Mouse (Mus musculus) Patski (cell line): ENCODE results near the gene Eddm3b. TPM values are rescaled to one million over a fixed set of nuclear protein-coding genes. Genes with fewer than 3 reads are reported as not detected.
A peak's percentile ranks its signal among the peaks of the same experiment; 100 is the strongest.
"Not testable (repeated sequence)": the region's sequence is repeated elsewhere in the genome, so short reads cannot be mapped to it uniquely, and the experiment has no call there.

Experiments
- ATAC-seq: fragments of 100-300 bp; one replicate; pipeline ENCODE4 v1.8.0; 2021
- CTCF ChIA-PET: fragments of 350-600 bp; sonication (Branson Sonifier 250); formaldehyde crosslinking; loops from one replicate; lab custom pipeline; 2022; ENCODE audit warnings: inconsistent platforms; lab: Charles Lee
- POLR2A ChIA-PET: fragments of 350-600 bp; sonication (Branson Sonifier 250); formaldehyde crosslinking; loops from one replicate; lab custom pipeline; 2022; ENCODE audit warnings: antibody characterized with exemption, inconsistent platforms; lab: Charles Lee
- DNase-seq: peaks from one replicate; pipeline ENCODE4 v3.0.0-alpha.2; 2011; ENCODE audit warnings: low read depth, low spot score
- H3K27me3 ChIP-seq: fragments of 371-371 bp; one replicate; pipeline ENCODE4 v1.5.1; 2021
- CTCF ChIP-seq: fragments of 100-300 bp; IDR thresholded peaks from one replicate; pipeline ENCODE4 v1.5.1; 2021
- in situ Hi-C: fragments of 300-500 bp; cut with MboI; formaldehyde crosslinking; loops from 3 replicates; pipeline ENCODE4 v1.11.1; 2018; ENCODE audit warnings: low pct_unique_long_range_greater_than_20kb, mixed read lengths
- polyA plus RNA-seq: library from polyadenylated mRNA; unstranded; gene quantifications from one replicate; pipeline ENCODE4 v1.2.3, GENCODE M21; 2021

Gene Eddm3b
- polyA plus RNA-seq, 1 experiment from 2014 or later = not detected

DNA sequence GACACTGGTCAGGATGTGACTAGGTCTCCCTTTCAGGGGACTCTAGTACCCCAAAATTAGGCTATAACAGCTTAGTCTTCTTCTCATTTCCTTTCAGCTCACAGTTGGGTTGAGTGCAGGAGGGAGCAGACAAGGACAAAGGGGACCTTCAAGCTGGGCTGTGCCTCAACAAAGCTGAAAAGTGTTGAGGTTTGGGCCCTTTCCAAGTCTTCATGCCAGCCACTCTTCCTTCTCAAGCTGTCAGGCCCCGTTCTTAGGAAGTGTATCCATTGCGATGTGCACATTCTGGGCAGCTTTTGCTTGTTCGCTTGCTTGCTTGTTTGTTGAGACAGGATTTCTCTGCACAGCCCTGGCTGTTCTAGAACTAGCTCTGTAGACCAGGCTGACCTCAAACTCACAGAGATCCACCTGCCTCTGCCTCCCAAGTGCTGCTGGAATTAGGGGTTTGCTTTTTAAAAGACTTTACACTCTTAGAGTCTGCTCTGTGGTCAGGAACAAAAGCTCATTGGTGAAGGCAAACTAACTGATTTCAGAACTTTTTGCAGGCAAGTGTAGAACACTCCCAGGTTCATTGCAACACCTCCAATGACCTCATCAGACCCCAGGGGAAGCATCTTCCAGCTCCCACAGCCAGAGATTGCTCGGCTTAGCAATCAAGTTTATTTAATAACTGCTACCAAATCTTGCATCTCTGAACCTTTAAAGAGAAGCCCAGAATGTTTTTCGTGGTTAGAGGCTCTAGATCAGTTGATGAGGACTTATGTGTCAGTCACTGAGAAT, 19.9 kb upstream of the Eddm3b start:
- DNase-seq (no peak), ATAC-seq (no peak)
- TF ChIP-seq CTCF = no peak
- H3K27me3 ChIP-seq = no peaks in the 10 kb centered on the region
- ChIA-PET CTCF (interaction anchor here (1.0 kb wide), 1 partner anchor 27 kb away, joined by 3 read pairs; no protein-coding TSS in a partner anchor), POLR2A (no interaction called here)
- in situ Hi-C loops = no loop called here

DNA sequence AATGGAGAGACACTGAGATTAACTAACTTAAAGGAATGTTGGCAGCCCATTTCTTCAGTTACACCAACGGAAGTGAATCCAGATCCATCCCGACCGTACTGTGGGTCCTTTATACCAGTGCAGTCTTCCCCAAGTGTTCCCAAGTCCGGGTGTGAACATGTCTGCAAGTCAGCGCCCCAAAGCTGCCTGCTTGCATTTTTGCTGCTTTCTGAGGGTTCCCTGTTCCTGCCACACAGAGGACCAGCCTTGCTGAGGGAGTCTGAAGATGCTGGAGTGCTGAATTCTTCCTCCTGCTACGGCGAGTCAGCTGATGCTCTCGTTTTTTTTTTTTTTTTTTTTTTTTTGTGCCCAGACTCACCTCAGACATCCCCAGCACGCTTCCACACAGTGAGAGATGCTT, 19.3 kb upstream of the Eddm3b start:
- ChIA-PET CTCF (interaction anchor here (1.0 kb wide), 1 partner anchor 30 kb away, joined by 3 read pairs; no protein-coding TSS in a partner anchor), POLR2A (no interaction called here)
- DNase-seq (no peak), ATAC-seq (no peak)
- TF ChIP-seq CTCF = no peak
- in situ Hi-C loops = loop anchor here (5.0 kb wide), 1 partner anchor 677 kb away; the partner anchor contains the start of gene Ang4
- no peaks in the 10 kb centered on the region for H3K27me3 ChIP-seq

DNA sequence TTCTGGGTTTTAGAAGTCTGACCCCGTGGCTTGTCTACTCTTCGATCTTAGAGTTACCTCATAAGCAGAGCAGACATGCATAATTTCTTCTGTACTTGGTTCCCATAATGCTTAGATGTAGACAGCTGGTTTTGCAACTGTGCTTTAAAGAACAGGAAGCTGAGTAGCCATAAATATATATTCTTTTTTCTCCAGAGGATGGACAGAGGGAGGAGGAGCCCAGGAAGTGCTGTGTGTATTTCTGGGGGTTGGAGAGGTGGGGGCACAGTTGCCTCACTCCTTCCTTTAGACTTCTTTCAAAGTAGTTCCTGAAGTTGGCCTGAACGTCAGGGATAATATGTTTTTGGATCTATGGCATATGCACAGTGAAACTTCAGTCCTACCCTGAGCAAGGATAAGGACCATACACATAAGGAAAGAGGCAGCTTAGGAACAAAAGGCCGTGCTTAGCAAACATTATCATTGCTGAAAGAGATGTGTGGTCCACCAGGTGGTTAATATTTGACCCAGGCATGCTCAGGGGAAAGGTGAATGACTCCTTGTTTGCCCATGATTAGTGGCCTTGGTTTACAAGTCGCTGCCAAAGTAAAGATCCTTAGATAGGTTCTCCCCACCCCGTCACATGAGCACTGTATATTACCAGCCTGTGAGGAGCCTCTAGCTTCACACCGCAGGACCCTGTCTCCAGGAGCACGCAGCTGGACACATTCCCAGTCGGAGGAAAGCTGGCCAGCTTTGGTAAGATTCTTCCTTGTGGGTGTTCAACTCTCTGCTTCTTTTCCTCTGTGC, 18.3 kb upstream of the Eddm3b start:
- no peaks in the 10 kb centered on the region for H3K27me3 ChIP-seq
- no peak for TF ChIP-seq CTCF
- CTCF ChIA-PET = interaction anchor here (1.0 kb wide), 2 partner anchors 32 to 296 kb away, joined by 3 read pairs; no protein-coding TSS in a partner anchor
- DNase-seq (no peak), ATAC-seq (no peak)
- in situ Hi-C loops = loop anchor here (5.0 kb wide), 1 partner anchor 676 kb away; the partner anchor contains the start of gene Ang4
- POLR2A ChIA-PET = no interaction called here

DNA sequence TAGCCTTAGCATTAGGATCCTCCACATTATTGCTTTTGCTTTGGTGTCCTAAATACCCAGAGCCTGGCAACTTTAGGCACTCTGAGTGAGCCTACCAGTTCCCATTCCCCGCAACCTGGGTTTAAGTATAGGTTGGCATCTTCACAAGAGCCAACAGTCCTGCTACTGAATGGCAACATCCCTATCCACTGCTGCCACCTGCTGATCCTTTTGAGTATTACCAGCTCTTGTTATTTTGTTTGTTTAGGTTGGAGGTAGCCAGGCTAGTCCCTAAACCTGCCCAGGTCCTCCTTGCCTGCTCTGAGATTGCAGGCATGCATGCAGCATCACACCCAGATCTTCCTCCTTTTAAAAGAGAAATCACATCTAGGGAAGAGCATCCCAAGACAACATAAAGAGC, 15.9 kb upstream of the Eddm3b start:
- H3K27me3 ChIP-seq, POLR2A ChIA-PET, DNase-seq: not testable (repeated sequence)
- CTCF ChIA-PET = interaction anchor here (0.9 to 1.8 kb wide), 4 partner anchors 24 to 673 kb away, joined by 3 to 4 read pairs (median 4); no protein-coding TSS in a partner anchor
- ATAC-seq = peak; percentile 85
- in situ Hi-C loops = loop anchor here (5.0 kb wide), 1 partner anchor 674 kb away; the partner anchor contains the start of gene Ang4

DNA sequence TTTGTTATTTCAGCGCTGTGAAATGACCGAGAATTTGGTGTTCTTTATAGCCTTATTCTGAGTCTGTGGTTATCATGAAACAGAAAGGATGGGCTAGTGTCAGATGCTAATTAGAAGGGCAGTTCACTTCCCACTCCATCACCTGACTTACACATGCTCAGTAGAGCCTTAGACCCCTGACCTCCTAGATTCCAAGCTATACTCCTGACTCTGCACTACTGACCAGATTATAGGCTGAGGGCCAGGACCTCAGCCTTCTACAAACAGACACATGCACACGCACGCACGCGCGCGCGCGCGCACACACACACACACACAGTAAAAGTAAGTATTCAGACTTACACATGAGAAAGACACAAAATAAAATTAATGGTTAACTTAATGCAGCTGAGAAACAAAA, 15.3 kb upstream of the Eddm3b start:
- ATAC-seq = no peak
- H3K27me3 ChIP-seq = no peaks in the 10 kb centered on the region
- ChIA-PET POLR2A (no interaction called here), CTCF (interaction anchor here (1.0 to 1.8 kb wide), 3 partner anchors 24 to 672 kb away, joined by 3 to 4 read pairs (median 3); no protein-coding TSS in a partner anchor)
- no peak for DNase-seq
- no peak for TF ChIP-seq CTCF
- in situ Hi-C loops = loop anchor here (5.0 kb wide), 1 partner anchor 673 kb away; the partner anchor contains the start of gene Ang4

DNA sequence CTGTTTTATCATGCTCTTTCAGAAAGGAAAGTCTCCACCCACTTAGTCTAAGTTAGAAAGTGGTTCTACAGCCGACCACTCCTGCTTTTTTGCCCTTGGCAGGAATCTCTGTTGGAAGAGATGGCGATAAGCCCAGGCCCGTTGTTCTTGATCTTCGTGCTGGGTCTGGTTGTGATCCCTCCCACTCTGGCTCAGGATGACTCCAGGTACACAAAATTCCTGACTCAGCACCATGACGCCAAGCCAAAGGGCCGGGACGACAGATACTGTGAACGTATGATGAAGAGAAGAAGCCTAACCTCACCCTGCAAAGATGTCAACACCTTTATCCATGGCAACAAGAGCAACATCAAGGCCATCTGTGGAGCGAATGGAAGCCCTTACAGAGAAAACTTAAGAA, 12.9 kb upstream of the Eddm3b start:
- DNase-seq = no peak
- ATAC-seq = no peak
- no peak for TF ChIP-seq CTCF
- no peaks in the 10 kb centered on the region for H3K27me3 ChIP-seq
- CTCF ChIA-PET = no interaction called here
- POLR2A ChIA-PET = no interaction called here
- in situ Hi-C loops = loop anchor here (5.0 kb wide), 1 partner anchor 166 kb away; no protein-coding TSS in a partner anchor

DNA sequence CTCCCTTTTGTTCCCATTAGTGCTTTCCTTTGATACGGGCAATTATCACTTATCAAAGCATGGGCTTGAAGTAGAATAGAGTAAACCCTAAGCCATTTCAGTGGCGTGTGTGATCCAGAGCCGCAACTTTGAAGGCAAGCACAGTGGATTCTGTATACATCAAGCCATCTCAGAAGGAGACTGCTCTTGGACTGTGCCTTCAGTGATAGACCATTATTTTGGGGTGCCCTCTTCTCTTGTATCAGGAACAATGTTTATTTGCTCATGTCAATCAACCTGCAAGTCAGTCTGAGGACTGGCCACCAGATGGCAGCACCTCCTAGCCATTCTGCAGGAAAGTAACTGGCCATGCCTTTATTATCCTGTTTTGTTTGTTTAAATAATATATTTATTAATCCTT, 11.0 kb upstream of the Eddm3b start:
- in situ Hi-C loops = loop anchor here (5.0 kb wide), 1 partner anchor 164 kb away; no protein-coding TSS in a partner anchor
- DNase-seq = no peak
- peak; percentile 24 for ATAC-seq
- CTCF ChIA-PET = no interaction called here
- POLR2A ChIA-PET = no interaction called here
- TF ChIP-seq CTCF = peak; percentile 84
- no peaks in the 10 kb centered on the region for H3K27me3 ChIP-seq

DNA sequence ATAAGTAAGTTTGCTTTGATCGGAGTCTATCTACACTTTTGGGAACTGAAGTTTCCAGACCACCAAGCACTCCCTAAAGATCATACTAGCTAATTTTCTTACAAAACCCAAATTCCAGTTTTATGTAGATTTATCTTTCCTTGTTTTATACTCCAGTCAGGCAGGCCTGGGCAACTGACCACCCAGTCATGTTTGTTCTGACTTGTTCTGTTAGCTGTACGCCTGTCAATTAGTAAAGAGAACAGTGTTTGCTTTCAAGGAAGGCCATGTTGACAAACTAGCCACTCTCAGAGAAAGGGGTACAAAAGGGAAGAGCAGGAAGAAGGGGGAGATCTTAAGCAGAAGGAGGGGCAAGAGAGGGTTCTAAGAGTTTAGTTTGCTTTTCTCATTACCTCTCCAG, 9.9 kb upstream of the Eddm3b start:
- ChIA-PET CTCF (no interaction called here), POLR2A (interaction anchor here (0.5 kb wide), 1 partner anchor 992 kb away, joined by 3 read pairs; no protein-coding TSS in a partner anchor)
- H3K27me3 ChIP-seq = no peaks in the 10 kb centered on the region
- TF ChIP-seq CTCF = no peak
- in situ Hi-C loops = loop anchor here (5.0 kb wide), 1 partner anchor 163 kb away; no protein-coding TSS in a partner anchor
- DNase-seq (no peak), ATAC-seq (no peak)

DNA sequence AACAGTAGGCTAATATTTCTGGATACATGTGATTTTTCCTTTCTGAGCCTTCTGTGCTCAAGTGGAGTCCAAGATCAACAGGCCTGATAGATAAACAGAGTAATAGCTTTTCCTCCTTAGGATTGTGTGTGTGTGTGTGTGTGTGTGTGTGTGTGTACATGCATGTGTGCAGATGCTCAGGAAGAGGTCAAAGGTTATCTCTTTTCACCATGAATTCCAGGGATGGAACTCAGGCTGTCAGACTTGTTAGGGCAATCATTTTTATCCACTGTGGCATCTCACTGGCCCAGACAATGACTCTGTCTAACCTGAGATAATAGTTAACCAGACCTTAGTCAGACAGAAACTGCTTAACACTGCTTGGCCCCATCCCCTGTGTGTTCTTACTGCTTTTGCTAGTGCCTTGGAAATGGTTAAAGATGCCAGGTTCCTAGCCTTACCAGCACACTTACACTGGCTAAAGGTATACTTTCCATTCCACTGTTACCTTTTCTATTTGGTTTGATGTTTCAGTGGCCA, 7.7 kb upstream of the Eddm3b start:
- no peak for DNase-seq
- CTCF ChIA-PET = no interaction called here
- in situ Hi-C loops = no loop called here
- ATAC-seq = peak; percentile 51
- POLR2A ChIA-PET = no interaction called here
- TF ChIP-seq CTCF = no peak
- H3K27me3 ChIP-seq = no peaks in the 10 kb centered on the region

DNA sequence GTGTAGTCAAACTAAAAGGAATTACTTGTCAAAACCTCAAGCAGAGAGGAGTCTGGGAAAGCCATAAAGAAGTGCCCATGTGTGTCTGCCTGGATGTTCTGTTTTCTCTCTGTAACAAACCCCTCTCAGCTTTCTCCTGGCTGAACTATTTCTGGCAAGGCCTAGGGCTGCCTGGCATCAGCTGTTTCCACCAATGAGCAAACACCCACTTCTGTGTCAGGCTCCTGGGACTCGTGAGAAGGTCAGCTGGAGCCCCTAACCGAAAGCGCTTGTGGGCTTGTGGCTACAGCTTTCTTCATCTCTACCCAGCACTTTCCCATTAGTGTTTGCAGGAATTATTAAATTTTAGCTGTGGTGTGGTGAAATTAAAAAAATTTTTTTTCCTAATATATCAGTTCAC, 2.3 kb upstream of the Eddm3b start:
- in situ Hi-C loops = no loop called here
- CTCF ChIA-PET = interaction anchor here (1.0 kb wide), 1 partner anchor 11 kb away, joined by 3 read pairs; no protein-coding TSS in a partner anchor
- ATAC-seq (no peak), DNase-seq (no peak)
- no peaks in the 10 kb centered on the region for H3K27me3 ChIP-seq
- POLR2A ChIA-PET = no interaction called here
- no peak for TF ChIP-seq CTCF
